ENCODE assay signal across 8 mouse cellular contexts in the genomic region with DNA sequence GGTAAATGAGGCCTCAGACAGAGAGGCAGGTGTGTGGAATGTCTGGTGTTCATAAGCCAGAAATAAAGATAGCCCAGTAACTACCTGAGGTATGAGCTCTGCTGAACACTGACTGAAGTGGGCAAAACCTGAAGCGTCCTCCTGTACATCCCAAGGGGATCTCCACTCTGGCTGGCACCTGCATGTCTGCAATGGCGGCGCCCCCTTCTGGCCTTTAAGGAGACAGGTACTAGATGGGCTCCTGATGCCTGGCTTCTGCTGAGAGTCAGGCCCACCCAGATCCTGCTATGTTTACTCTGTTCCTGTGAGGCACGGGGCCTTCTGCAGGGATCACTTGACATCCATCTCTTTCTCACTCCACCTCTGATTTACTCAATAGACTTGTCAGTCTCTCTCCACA. TPM values are rescaled to one million over a fixed set of nuclear protein-coding genes. Genes with fewer than 3 reads are reported as not detected.
A peak's percentile ranks its signal among the peaks of the same experiment; 100 is the strongest.
DNase-seq lines count a peak whose midpoint lies in the region; ATAC-seq and TF ChIP-seq lines count a peak whose summit lies in the region.
"Not testable (repeated sequence)": the region's sequence is repeated elsewhere in the genome, so short reads cannot be mapped to it uniquely, and the experiment has no call there.

No protein-coding gene starts in this region.

- H3K36me3 ChIP-seq in CH12.LX (replicated peaks in 1 of 2; ENCODE audit: control insufficient read depth in 1 of 2, insufficient read depth in 1 of 2, low read length in 1 of 2); midbrain, postnatal 0 days (ENCODE audit: insufficient read depth, low read length): not testable (repeated sequence)

- peak; percentile 34 for DNase-seq in CH12.LX (ENCODE audit: extremely low read depth)
- peak; percentile 24 for DNase-seq in adrenal gland, postnatal 25 days
- DNase-seq in kidney, adult 18-20 months = peak; percentile 28
- peak; percentile 23 for DNase-seq in liver
- DNase-seq in midbrain, postnatal 0 days (ENCODE audit: low spot score) = not testable (repeated sequence)
- DNase-seq in spleen, postnatal 4 days (ENCODE audit: low spot score in 2 of 2) = peak; percentile 27 to 69
- DNase-seq in urinary bladder, postnatal 14 days (ENCODE audit: low spot score) = peak; percentile 6

- 30% methylated on average over 4 of the region's 4 CpGs for WGBS in midbrain, postnatal 0 days

- H3K79me2 ChIP-seq in CH12.LX (replicated peaks; ENCODE audit: control insufficient read depth, extremely low read depth, insufficient read depth, poor library complexity, severe bottlenecking) = not testable (repeated sequence)

- dilution Hi-C loops in CH12.LX (cut with MboI; ENCODE audit: extremely low pct_ligation_motif_present, extremely low pct_unique_long_range_greater_than_20kb, low sequenced_read_pairs) = not testable (repeated sequence)

- peak; percentile 7 for TF ChIP-seq RAD21 in CH12.LX (IDR thresholded peaks at IDR 0.05; ENCODE audit: low read depth, low read length)

- ATAC-seq in erythroblast, adult 5-6 weeks (replicated peaks; ENCODE audit: low FRiP score, poor library complexity, severe bottlenecking) = 0 out of 2 replicates have a peak, but pooled peaks have one; percentile 36
- not testable (repeated sequence) for ATAC-seq in midbrain, postnatal 0 days (ENCODE audit: low FRiP score)

- not testable (repeated sequence) for H3K27ac ChIP-seq in CH12.LX (ENCODE audit: insufficient read depth, low read depth); midbrain, postnatal 0 days (ENCODE audit: low read depth, low read length)

- H3K27me3 ChIP-seq in CH12.LX (replicated peaks); midbrain, postnatal 0 days (ENCODE audit: insufficient read depth, low read length): not testable (repeated sequence)

- not testable (repeated sequence) for TF ChIP-seq POLR2A in CH12.LX (IDR thresholded peaks at IDR 0.05; ENCODE audit: low read depth, low read length)

- peaks cover 0 to 15% of the 10 kb centered on the region in 2 experiments; a peak in 2 of 4 replicates for H3K4me1 ChIP-seq in CH12.LX (ENCODE audit: control insufficient read depth in 1 of 2, insufficient read depth in 2 of 2)
- H3K4me1 ChIP-seq in midbrain, postnatal 0 days (ENCODE audit: insufficient read depth, low read length) = not testable (repeated sequence)

- in situ Hi-C loops in CH12.LX (cut with MboI; ENCODE audit: low pct_ligation_motif_present, low pct_unique_long_range_greater_than_20kb, low sequenced_read_pairs) = not testable (repeated sequence)

- not testable (repeated sequence) for H3K9ac ChIP-seq in CH12.LX (ENCODE audit: insufficient read depth, low read depth); midbrain, postnatal 0 days (replicated peaks; ENCODE audit: low read length, poor library complexity, severe bottlenecking)

- not testable (repeated sequence) for H3K4me2 ChIP-seq in CH12.LX (ENCODE audit: insufficient read depth, low read depth, poor library complexity, severe bottlenecking); midbrain, postnatal 0 days (ENCODE audit: low read depth, low read length, poor library complexity, severe bottlenecking)

- not testable (repeated sequence) for TF ChIP-seq EP300 in CH12.LX (IDR thresholded peaks at IDR 0.05; ENCODE audit: low read length)

- peak in 1 of 2 experiments; percentile 48; a peak in 2 of 4 replicates for TF ChIP-seq CTCF in CH12.LX (conservative IDR thresholded peaks at IDR 0.05 in 1 of 2, IDR thresholded peaks at IDR 0.05 in 1 of 2; ENCODE audit: low read depth in 2 of 2, low read length in 2 of 2)
- 0 out of 2 replicates have a peak, but pooled peaks have one; percentile 13 for TF ChIP-seq CTCF in midbrain, postnatal 0 days (IDR thresholded peaks at IDR 0.05)

- not testable (repeated sequence) for H3K9me3 ChIP-seq in CH12.LX (replicated peaks; ENCODE audit: low read length); midbrain, postnatal 0 days (ENCODE audit: low read length)

- not testable (repeated sequence) for H3K4me3 ChIP-seq in CH12.LX (replicated peaks in 1 of 3; ENCODE audit: low read depth in 2 of 3, low read length in 2 of 3, poor library complexity in 1 of 3); midbrain, postnatal 0 days (ENCODE audit: low read depth, low read length)

TF ChIP-seq in CH12.LX, 34 proteins besides CTCF, POLR2A, EP300 and RAD21:
- TF ChIP-seq SMC3 (IDR thresholded peaks at IDR 0.05; ENCODE audit: low read depth, low read length) = 0 out of 2 replicates have a peak, but pooled peaks have one; percentile 22

RNA-seq across cellular contexts. Expression of a gene that starts 22.0 kb away (rescaled TPM):
- total RNA-seq in CH12.LX (2012; rRNA removed) = not detected in 2 replicates
- not detected in 2 replicates for total RNA-seq in CH12.LX (2014; rRNA removed)
- polyA plus RNA-seq in CH12.LX (2012; ENCODE audit: insufficient read length, low read depth) = not detected in 2 replicates
- total RNA-seq in adrenal gland, postnatal 25 days (2021) = 5.3 and 5.9 TPM in 2 replicates
- total RNA-seq in erythroblast, adult 5-6 weeks (2015; ENCODE audit: low replicate concordance) = 12.1 and 23.4 TPM in 2 replicates
- 8.9 and 16.9 TPM in 2 replicates for total RNA-seq in erythroblast, adult 5-6 weeks (2017; ENCODE audit: low replicate concordance)
- 4.4 and 6.7 TPM in 2 replicates for total RNA-seq in midbrain, postnatal 0 days (2014; rRNA removed)
- polyA plus RNA-seq in midbrain, postnatal 0 days (2015; fragmentation: Nextera tagmentation; extraction: Ambion mirVana) = 4.7 and 5.9 TPM in 2 replicates
